Mouse (Mus musculus): ENCODE data around the gene Slc10a1.

Gene Slc10a1

GRCm38 (mm10) chr12:80926550-80926949 lies 42.0 kb downstream of the Slc10a1 start:
- no peak for DNase-seq

DNA sequence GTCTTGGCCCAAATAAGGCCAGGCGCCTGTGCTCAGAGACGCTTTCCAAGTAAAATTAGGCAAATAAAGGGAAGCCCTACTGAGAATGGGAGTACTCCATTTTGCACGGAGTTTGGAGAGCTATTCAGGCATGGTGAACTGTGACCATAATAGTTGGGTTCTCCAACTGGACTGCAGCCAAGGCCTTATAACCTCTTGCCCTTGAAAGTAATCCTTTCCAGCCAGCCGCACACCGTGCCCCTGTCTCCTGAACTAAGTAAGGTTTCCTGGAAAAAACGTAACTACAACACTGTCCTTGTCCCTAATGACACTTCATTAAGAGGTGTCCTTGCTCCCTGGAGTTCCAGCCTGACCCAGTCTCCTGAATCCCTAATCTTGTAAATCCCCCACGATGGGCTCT lies 42.6 kb downstream of the Slc10a1 start:
- no peak for DNase-seq

DNA sequence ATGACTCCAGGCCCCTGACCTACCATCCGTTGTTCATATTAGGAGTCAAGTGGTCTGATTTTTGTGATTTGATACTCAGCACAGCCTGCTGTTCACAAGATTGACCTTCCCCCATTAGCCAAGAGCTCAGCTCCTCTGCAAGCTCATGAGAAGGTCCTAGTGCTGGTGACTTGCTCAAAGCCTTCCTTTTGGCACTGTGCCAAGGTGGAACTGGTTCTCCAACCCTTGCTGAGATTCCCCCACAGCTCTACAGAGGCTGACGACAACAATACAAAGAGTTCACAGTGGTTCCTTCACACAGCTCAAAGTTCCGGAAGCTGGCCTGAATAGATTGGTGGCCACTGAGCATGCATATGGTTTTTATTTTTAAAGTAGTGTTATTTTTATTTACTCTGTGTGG lies 44.3 kb downstream of the Slc10a1 start:
- no peak for DNase-seq

DNA sequence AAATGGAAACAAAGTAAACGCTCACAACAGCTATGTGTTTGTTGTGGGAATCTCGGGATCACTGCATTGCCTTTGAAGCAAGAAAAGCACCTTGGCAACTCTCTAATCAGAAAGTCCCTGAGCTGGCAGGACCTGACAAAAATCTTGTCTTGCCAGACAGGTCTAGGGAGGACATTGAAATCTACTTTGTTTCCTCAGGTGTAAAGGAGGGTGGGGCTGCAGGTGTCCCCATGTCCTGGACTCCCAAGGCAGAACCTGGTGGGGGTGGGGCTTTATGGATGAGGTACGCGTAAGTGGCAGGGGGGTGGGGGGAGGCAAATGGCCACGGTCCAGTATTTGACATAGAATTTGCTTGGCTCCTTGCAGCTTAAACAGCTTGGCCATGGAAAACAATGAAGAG lies 44.9 kb downstream of the Slc10a1 start:
- no peak for DNase-seq

DNA sequence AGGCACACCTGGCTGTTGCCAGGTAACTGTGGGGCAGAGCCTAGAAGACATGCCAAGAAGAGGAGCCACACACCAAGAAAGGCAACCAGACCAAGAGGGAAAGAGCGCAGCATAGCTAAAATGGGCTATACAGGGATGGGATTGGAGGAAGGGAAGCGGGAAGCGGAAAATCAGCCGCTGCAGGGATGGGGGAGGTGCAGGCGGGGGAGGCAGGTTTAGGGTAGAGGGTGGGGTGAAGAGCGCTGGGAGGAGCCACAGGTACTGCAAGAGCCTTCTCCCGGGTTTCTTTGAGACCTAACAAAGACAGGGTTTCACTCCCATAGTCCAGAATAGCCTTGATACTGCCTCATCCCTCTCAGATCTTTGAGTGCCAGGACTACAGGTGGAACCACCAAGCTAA lies 45.6 kb downstream of the Slc10a1 start:
- no peak for DNase-seq

DNA sequence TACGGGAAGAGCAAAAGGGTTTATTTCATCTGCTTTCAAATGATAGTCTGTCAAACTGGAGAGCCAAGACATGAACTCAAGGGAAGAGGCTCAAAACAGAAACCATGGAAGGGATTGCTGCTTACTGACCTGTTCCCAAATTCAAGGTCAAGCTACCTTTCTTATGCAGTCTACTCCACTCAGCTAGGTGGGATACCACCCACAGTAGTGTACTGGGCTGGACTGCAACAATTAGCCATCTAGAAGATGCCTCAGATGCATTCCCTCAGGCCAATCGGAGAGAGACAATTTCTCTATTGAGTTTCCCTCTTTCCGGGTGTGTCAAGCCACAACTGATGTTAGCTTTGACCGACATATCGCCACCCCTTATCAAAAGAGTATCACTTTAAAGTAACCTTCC lies 47.2 kb downstream of the Slc10a1 start:
- no peak for DNase-seq

DNA sequence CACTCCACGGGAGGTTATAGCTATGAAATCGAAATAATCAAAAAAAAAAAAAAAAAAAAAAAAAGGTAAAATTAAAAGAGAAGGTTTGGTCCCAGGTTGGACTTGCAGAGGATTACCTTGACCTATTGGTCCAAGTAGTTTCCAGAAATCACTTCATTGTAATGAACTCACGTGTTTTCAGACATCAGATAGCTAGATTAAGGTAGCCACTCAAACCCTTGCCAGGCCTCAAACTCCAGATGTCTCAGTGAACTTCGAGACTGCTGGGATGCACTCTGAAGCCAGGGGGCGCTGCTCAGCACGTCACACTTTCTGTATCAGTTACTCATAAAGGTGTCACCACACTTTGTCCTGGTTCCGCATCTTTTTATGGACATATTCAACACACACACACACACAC lies 50.7 kb downstream of the Slc10a1 start:
- DNase-seq, result peak; percentile 80

GRCm38 (mm10) chr12:80909631-80910030 lies 58.9 kb downstream of the Slc10a1 start:
- DNase-seq, result no peak

Measured in thymus, postnatal 4 days (tissue).